Mouse (Mus musculus) left cerebral cortex, postnatal 25 days (tissue): ENCODE measurements around the gene Eloa. TPM values are rescaled to one million over a fixed set of nuclear protein-coding genes. Genes with fewer than 3 reads are reported as not detected.
A peak's percentile ranks its signal among the peaks of the same experiment; 100 is the strongest.
"Not testable (repeated sequence)": the region's sequence is repeated elsewhere in the genome, so short reads cannot be mapped to it uniquely, and the experiment has no call there.

Source experiments
- DNase-seq, 2 experiments: peaks; one replicate each; pipeline ENCODE4 v3.0.0; 2022; ENCODE audit warnings: low spot score in 2 of 2, mixed read lengths in 1 of 2
- intact Hi-C: fragments of 180-260 bp; cut with DNase I; formaldehyde crosslinking; loops from one replicate; pipeline ENCODE4 v1.15.1; 2025
- total RNA-seq, 2 experiments: library from RNA; stranded (reverse); gene quantifications; 2 replicates each; pipeline ENCODE4 v1.2.3; 2021

Eloa gene
- 10 to 100 TPM; 27.3 to 28.8 TPM for total RNA-seq

GRCm38 (mm10) chr4:136021549-136022047, at the start of gene Eloa:
TSS of gene Eloa (minus strand) at chr4:136021763.
- DNase-seq: peak; percentile 99
- intact Hi-C loops: loop anchor here (2.0 kb wide), 1 partner anchor 31 kb away; the partner anchor contains the start of gene Rpl11

GRCm38 (mm10) chr4:136071178-136071714, 49.7 kb upstream of the Eloa start:
- intact Hi-C loops: loop anchor here (2.0 kb wide), 1 partner anchor 78 kb away; no protein-coding TSS in a partner anchor
- peak; percentile 69 to 70 for DNase-seq

- intact Hi-C loops: loop anchor here (1.0 to 2.0 kb wide), 2 partner anchors 78 to 90 kb away; no protein-coding TSS in a partner anchor
- DNase-seq: no peak
These were observed 49.0 kb upstream of the Eloa start for GRCm38 (mm10) chr4:136070592-136070991.

GRCm38 (mm10) chr4:136069954-136070353, 48.4 kb upstream of the Eloa start:
- DNase-seq: peak; percentile 66 to 79
- intact Hi-C loops: loop anchor here (1.0 to 2.0 kb wide), 2 partner anchors 79 to 90 kb away; no protein-coding TSS in a partner anchor

DNA sequence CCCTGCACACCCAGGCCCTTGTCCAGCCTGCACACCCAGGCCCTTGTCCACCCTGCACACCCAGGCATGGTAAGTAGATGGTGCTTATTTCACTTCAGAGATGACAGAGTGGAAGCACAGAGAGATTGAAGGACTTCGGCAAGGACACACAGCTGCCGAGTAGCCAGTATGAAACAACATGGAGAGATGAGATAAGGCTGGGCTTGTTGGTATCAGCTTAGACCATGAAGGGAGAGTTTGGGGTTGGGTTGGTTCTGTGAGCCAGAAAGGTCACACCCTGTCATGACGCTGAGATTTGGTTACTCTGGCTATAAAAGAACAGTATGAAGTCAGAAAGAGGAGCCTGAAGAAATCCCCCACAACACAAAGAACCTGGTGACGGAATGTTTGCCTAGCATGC, 47.8 kb upstream of the Eloa start:
- intact Hi-C loops: no loop called here
- no peak for DNase-seq

DNA sequence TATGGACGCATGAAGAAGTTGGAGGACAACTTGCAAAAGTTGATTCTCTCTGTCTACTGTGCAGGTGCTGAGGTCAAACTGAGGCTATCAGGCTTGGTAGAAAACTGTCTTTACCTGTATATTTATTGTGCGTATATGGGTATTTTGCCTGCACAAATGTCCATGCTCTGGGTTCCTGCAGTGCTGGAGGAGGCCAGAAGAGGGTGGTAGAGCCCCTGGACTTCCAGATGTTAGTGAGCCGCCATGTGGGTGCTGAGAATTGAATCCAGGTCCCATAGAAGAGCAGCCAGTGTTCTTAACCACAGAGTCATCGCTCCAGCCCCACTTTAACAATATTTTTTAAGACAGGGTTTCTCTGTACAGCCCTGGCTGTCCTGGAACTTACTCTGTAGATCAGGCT, 41.6 kb upstream of the Eloa start:
- intact Hi-C loops: no loop called here
- no peak for DNase-seq

DNA sequence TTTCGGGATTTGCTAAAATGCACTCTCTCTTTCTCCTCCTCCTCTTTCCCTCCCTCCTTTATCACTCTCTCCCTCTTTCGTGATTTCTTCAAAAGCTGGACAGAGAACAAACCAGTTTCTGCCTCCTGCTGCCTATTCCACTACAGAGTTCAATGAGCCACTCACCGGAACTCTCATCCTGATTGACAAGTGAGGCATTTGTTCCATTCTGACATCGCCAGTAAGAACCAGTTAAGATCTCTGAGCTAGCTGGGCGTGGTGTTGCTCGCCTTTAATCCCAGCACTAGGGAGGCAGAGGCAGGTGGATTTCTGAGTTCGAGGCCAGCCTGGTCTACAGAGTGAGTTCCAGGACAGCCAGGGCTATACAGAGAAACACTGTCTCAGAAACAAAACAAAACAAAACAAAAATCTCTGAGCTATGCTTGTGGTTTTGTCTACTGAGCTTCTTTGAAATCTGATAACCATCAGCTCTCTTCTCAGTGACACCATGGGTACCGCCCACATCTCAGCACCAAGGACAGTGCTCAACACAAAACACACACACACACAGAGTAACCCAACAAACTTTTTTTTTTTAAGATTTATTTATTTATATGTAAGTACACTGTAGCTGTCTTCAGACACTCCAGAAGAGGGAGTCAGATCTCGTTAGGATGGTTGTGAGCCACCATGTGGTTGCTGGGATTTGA, 38.4 kb upstream of the Eloa start:
- intact Hi-C loops: not testable (repeated sequence)

GRCm38 (mm10) chr4:136057916-136058315, 36.4 kb upstream of the Eloa start:
- no peak for DNase-seq
- intact Hi-C loops: no loop called here

More for the DNA sequence above, 38.4 kb upstream of the Eloa start:
- not testable (repeated sequence) for DNase-seq

- DNase-seq: no peak
- intact Hi-C loops: no loop called here
These were observed 34.5 kb upstream of the Eloa start for GRCm38 (mm10) chr4:136056030-136056429.

DNA sequence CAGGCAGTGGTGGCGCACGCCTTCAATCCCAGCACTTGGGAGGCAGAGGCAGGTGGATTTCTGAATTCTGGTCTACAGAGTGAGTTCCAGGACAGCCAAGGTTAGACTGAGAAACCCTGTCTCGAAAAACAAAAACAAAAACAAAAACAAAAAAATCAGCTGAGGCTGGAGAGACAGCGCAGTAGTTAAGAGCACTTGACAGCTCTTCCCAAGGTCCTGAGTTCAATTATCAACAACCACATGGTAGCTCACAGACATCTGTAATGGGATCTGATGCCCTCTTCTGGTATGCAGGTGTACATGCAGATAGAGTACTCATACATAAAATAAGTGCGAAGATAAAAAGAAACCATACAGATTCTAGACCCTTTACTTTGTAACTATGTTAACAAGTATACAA, 32.3 kb upstream of the Eloa start:
- intact Hi-C loops: loop anchor here (2.0 kb wide), 1 partner anchor 33 kb away; the partner anchor contains the start of gene Eloa
- DNase-seq: no peak

GRCm38 (mm10) chr4:136053247-136053596, 31.7 kb upstream of the Eloa start, which contains the start of gene Rpl11:
TSS of gene Rpl11 (minus strand) at chr4:136053428.
- intact Hi-C loops: loop anchor here (2.0 kb wide), 1 partner anchor 32 kb away; the partner anchor contains the start of gene Eloa
- peak; percentile 90 to 96 for DNase-seq

DNA sequence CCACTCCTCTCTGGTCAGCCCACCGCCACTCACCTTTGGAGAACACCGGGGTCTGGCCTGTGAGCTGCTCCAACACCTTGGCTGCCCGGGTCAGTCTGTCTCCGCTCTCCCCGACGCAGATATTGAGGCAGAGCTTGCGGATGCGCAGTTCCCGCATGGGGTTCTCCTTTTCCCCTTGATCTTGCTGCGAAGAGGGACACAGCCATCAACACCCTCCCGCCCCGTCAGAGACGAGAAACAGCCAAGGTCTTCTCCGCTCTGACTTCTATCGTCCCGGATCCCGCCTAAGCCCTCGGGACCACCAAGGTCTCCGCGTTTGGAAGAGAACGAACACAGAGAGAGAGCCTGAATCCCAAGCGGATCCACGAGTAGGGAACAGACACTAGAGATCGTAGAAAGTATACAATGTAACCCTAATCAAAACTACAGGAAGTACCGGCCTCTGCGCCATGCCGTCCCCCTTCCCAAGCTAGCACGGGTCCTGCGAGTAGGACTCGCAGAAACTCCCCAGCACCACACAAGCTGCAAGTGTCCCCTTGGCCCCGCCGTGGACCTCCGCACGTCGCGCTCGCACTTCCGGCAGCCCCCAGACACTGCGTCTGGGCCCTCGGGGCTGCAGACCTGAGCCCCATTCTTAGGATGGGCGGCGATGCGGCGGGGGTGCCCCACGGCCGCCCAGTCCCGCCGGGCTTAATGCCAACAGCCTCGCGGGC, 31.1 kb upstream of the Eloa start:
- intact Hi-C loops: loop anchor here (2.0 kb wide), 1 partner anchor 32 kb away; the partner anchor contains the start of gene Eloa
- no peak for DNase-seq

DNA sequence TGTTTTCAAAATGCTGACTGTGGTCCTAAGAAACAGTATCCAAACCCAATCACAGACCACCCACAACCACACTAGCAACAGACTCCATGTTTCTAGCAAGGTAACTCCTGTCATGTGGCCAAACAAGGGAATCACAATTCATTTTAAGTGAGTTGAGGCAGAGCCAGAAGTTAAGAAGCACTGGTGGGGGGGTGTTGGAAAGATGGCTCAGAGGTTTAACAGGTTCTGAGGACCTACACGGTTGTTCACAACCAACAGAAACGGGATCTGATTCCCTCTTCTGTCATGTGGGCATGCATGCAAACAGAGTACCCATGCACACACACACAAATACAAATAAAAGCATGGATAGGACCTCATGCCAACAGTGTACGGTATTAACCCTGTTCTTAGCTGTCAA, 30.5 kb upstream of the Eloa start:
- intact Hi-C loops: loop anchor here (2.0 kb wide), 1 partner anchor 31 kb away; the partner anchor contains the start of gene Eloa
- no peak for DNase-seq

- DNase-seq: no peak
- intact Hi-C loops: no loop called here
These were observed 28.7 kb upstream of the Eloa start for GRCm38 (mm10) chr4:136050226-136050625.

- intact Hi-C loops: no loop called here
- no peak for DNase-seq
These were observed 26.9 kb upstream of the Eloa start for GRCm38 (mm10) chr4:136048291-136049032.

DNA sequence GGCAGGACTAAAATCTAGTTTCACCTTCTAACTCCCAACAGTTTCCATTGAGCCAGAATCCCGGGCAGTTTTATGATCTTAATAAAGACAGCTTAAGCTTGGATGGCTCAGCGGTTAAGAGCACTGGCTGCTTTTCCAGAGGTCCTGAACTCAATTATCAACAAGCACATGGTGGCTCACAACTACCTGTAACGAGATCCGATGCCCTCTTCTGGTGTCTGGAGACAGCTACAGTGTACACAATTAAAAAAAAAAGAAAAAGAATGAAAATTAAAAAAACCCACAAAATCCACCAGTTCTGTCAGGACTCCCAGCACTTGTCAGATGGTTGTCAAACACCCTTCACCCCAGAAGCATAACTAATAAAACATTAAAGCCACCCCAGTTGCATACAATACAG, 26.1 kb upstream of the Eloa start:
- intact Hi-C loops: no loop called here
- DNase-seq: no peak

DNA sequence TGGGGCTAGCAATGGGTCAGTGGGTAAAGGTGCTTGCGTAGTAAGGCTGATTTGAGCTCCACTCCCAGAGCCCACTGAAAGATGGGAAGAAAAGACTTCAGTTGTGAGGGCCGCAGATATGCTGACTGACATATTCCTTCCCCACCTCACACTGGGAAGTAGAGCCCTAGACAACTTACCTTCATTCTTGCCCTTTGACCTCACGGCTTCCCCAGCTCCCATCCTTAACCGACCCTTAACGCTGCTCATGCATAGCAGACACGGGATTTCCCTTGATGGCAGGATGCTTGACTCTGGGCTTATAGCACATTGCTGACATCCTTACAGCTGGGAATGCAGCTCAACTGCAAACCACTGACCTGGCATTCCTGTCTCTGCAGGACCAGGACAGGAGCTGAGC, 25.3 kb upstream of the Eloa start:
- no peak for DNase-seq
- intact Hi-C loops: no loop called here

DNA sequence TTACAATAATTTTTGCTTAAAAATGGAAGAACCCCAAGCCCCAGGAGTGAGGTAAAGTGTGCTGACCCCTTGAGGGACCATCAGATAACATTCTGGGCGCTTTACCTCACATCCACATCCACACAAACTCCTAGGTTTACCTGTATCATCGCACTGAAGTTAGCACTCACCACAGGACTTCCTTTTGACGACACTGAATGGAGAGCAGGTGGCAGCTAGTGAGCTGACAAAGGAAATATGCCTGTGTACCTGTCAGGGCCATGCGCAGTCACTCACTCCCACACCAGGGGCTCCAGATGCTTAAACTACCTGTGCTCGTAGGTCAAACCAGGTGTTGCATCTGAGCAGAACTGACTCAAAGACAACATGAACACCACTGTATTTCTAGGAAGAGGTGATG, 23.5 kb upstream of the Eloa start:
- DNase-seq: no peak
- intact Hi-C loops: no loop called here

GRCm38 (mm10) chr4:136043784-136044400, 22.3 kb upstream of the Eloa start:
- no peak for DNase-seq
- intact Hi-C loops: no loop called here
